In genomic region chr13:100103748-100104254, GRCm38 (mm10) we compare ENCODE assay signal across 8 mouse cellular contexts. TPM values are rescaled to one million over a fixed set of nuclear protein-coding genes. Genes with fewer than 3 reads are reported as not detected.
DNase-seq lines count a peak whose midpoint lies in the region; ATAC-seq lines count a peak whose summit lies in the region.

Gene Bdp1 (minus strand): TSS chr13:100104070.

- peaks cover 37% of the 10 kb centered on the region for H3K4me1 ChIP-seq in forebrain, embryonic 10.5 days
- H3K4me1 ChIP-seq in heart, embryonic 16.5 days (ENCODE audit: control insufficient read depth, insufficient read depth, low read length), result peaks cover 15% of the 10 kb centered on the region
- H3K4me1 ChIP-seq in liver, embryonic 15.5 days (replicated peaks), result peaks cover 48% of the 10 kb centered on the region
- peaks cover 20% of the 10 kb centered on the region for H3K4me1 ChIP-seq in neural tube, embryonic 12.5 days

- H3K9me3 ChIP-seq in forebrain, embryonic 10.5 days, result no peaks in the 10 kb centered on the region
- H3K9me3 ChIP-seq in heart, embryonic 16.5 days (replicated peaks; ENCODE audit: control insufficient read depth, low read length), result no peaks in the 10 kb centered on the region
- no peaks in the 10 kb centered on the region for H3K9me3 ChIP-seq in liver, embryonic 15.5 days (replicated peaks)
- no peaks in the 10 kb centered on the region for H3K9me3 ChIP-seq in neural tube, embryonic 12.5 days

- WGBS in forebrain, embryonic 10.5 days, result under 1% methylated on average over 43 of the region's 44 CpGs
- under 1% methylated on average over 44 of the region's 44 CpGs for WGBS in heart, embryonic 16.5 days
- under 1% methylated on average over 44 of the region's 44 CpGs for WGBS in liver, embryonic 15.5 days (ENCODE audit: insufficient replicate concordance)
- under 1% methylated on average over 42 of the region's 44 CpGs for WGBS in neural tube, embryonic 12.5 days

- H3K27ac ChIP-seq in forebrain, embryonic 10.5 days, result peak within 1 kb of the TSS; percentile 93
- peak within 1 kb of the TSS; percentile 91 for H3K27ac ChIP-seq in heart, embryonic 16.5 days (ENCODE audit: low read length)
- peak within 1 kb of the TSS; percentile 81 for H3K27ac ChIP-seq in liver, embryonic 15.5 days (replicated peaks)
- H3K27ac ChIP-seq in neural tube, embryonic 12.5 days, result peak within 1 kb of the TSS; percentile 46; the same call in 1 of the 2 replicates

- no peaks in the 10 kb centered on the region for H3K27me3 ChIP-seq in forebrain, embryonic 10.5 days (ENCODE audit: poor library complexity, severe bottlenecking)
- no peaks in the 10 kb centered on the region for H3K27me3 ChIP-seq in heart, embryonic 16.5 days (ENCODE audit: control insufficient read depth, insufficient read depth, low read length)
- peaks cover 12% of the 10 kb centered on the region for H3K27me3 ChIP-seq in liver, embryonic 15.5 days
- H3K27me3 ChIP-seq in neural tube, embryonic 12.5 days (replicated peaks), result no peaks in the 10 kb centered on the region

- H3K4me3 ChIP-seq in forebrain, embryonic 10.5 days, result peak within 1 kb of the TSS; percentile 98
- peak within 1 kb of the TSS; percentile 98 for H3K4me3 ChIP-seq in heart, embryonic 16.5 days (ENCODE audit: low read length)
- peak within 1 kb of the TSS; percentile 97 for H3K4me3 ChIP-seq in liver, embryonic 15.5 days (replicated peaks)
- peak within 1 kb of the TSS; percentile 97 for H3K4me3 ChIP-seq in neural tube, embryonic 12.5 days

- peak within 1 kb of the TSS; percentile 97 for H3K9ac ChIP-seq in heart, embryonic 16.5 days (ENCODE audit: low read length)
- H3K9ac ChIP-seq in liver, embryonic 15.5 days, result peak within 1 kb of the TSS; percentile 95
- peak within 1 kb of the TSS; percentile 91 for H3K9ac ChIP-seq in neural tube, embryonic 12.5 days

- peaks cover 3% of the 10 kb centered on the region for H3K36me3 ChIP-seq in forebrain, embryonic 10.5 days (replicated peaks)
- H3K36me3 ChIP-seq in heart, embryonic 16.5 days (ENCODE audit: control insufficient read depth, insufficient read depth), result peaks cover 2% of the 10 kb centered on the region; the same call in 1 of the 2 replicates
- peaks cover 2% of the 10 kb centered on the region; the same call in 1 of the 2 replicates for H3K36me3 ChIP-seq in liver, embryonic 15.5 days (replicated peaks)
- H3K36me3 ChIP-seq in neural tube, embryonic 12.5 days, result peaks cover 1% of the 10 kb centered on the region

- peak; percentile 92 to 96 for DNase-seq in CD8-positive naive resting alpha-beta T cell, adult 2 months (ENCODE audit: low read depth in 2 of 2, low spot score in 2 of 2)
- DNase-seq in c-Kit-positive CD71-negative TER-119-negative erythroid progenitor cells, embryonic 14.5 days (ENCODE audit: low read depth), result peak; percentile 85
- peak; percentile 92 for DNase-seq in forebrain, embryonic 10.5 days (ENCODE audit: extremely low spot score, low spot score)
- DNase-seq in kidney, postnatal 36 days, result peak; percentile 95 to 97
- DNase-seq in telencephalon, adult 2 months (ENCODE audit: low read depth, low spot score), result peak; percentile 80

- peak within 1 kb of the TSS; percentile 94 for H3K4me2 ChIP-seq in heart, embryonic 16.5 days (ENCODE audit: low read depth, low read length)
- H3K4me2 ChIP-seq in liver, embryonic 15.5 days, result peak within 1 kb of the TSS; percentile 70
- peak within 1 kb of the TSS; percentile 67 for H3K4me2 ChIP-seq in neural tube, embryonic 12.5 days (replicated peaks)

- ATAC-seq in heart, embryonic 16.5 days (replicated peaks; ENCODE audit: extremely low read depth, insufficient read depth, low FRiP score), result peak; percentile 76
- peak; percentile 80 for ATAC-seq in liver, embryonic 15.5 days (ENCODE audit: insufficient read depth)
- ATAC-seq in neural tube, embryonic 12.5 days (ENCODE audit: low FRiP score, low read depth), result peak; percentile 62

RNA-seq across cellular contexts. Expression of gene Bdp1, which starts in this region (rescaled TPM):
- polyA plus RNA-seq in forebrain, embryonic 10.5 days (2016; fragmentation: Nextera tagmentation; extraction: Ambion mirVana), result 26.1 and 27.3 TPM in 2 replicates
- polyA plus RNA-seq in heart, embryonic 16.5 days (2015; fragmentation: Nextera tagmentation; extraction: Ambion mirVana), result 19.8 and 22.3 TPM in 2 replicates
- polyA plus RNA-seq in liver, embryonic 15.5 days (2015; fragmentation: Nextera tagmentation; extraction: Ambion mirVana), result 12.0 and 14.2 TPM in 2 replicates
- 27.8 and 32.8 TPM in 2 replicates for polyA plus RNA-seq in neural tube, embryonic 12.5 days (2016; fragmentation: Nextera tagmentation; extraction: Ambion mirVana)

Comparison
In these comparisons a context has a peak if more than half of its experiments do, and no peak if none do; other contexts are left out.
1. Peak in every context shown above with its lines: DNase-seq, ATAC-seq, H3K4me3 ChIP-seq and H3K27ac ChIP-seq.